Mouse (Mus musculus) midbrain, embryonic 11.5 days (tissue): ENCODE data around the gene Gart. TPM values are rescaled to one million over a fixed set of nuclear protein-coding genes. Genes with fewer than 3 reads are reported as not detected.

Experiments used
- ATAC-seq: fragments of 200-750 bp; cut with Nextera tagmentation; 2 replicates; pipeline ENCODE4 v1.8.0; 2017; ENCODE audit warnings: moderate TSS enrichment, moderate library complexity; ENCODE audit not compliant: low FRiP score
- DNase-seq: peaks from one replicate; pipeline ENCODE4 v3.0.0; 2015; ENCODE audit warnings: low spot score; ENCODE audit errors: missing footprints
- H3K27ac ChIP-seq: fragments of 300-500 bp; sonication (generic); 2 replicates; pipeline ENCODE4 v1.5.1; 2014; ENCODE audit warnings: low read depth, low read length
- H3K27me3 ChIP-seq: fragments of 300-500 bp; sonication (generic); 2 replicates; pipeline ENCODE4 v1.6.1; 2014; ENCODE audit warnings: mild to moderate bottlenecking, low read length, moderate library complexity, mixed read lengths; ENCODE audit not compliant: control insufficient read depth, insufficient read depth
- H3K36me3 ChIP-seq: fragments of 300-500 bp; sonication (generic); 2 replicates; pipeline ENCODE4 v1.6.1; 2014; ENCODE audit warnings: mild to moderate bottlenecking, low read length, moderate library complexity, mixed read lengths; ENCODE audit not compliant: control insufficient read depth, insufficient read depth
- H3K4me1 ChIP-seq: fragments of 300-500 bp; sonication (generic); 2 replicates; pipeline ENCODE4 v1.6.1; 2014; ENCODE audit warnings: low read length; ENCODE audit not compliant: control insufficient read depth, insufficient read depth
- H3K4me2 ChIP-seq: fragments of 300-500 bp; sonication (generic); 2 replicates; pipeline ENCODE4 v1.6.1; 2014; ENCODE audit warnings: mild to moderate bottlenecking, moderate library complexity
- H3K4me3 ChIP-seq: fragments of 300-500 bp; sonication (generic); 2 replicates; pipeline ENCODE4 v1.5.1; 2014; ENCODE audit warnings: low read depth, low read length
- H3K9ac ChIP-seq: fragments of 300-500 bp; sonication (generic); 2 replicates; pipeline ENCODE4 v1.6.1; 2014; ENCODE audit warnings: low read length
- H3K9me3 ChIP-seq: fragments of 300-500 bp; sonication (generic); 2 replicates; pipeline ENCODE4 v1.6.1; 2016; ENCODE audit warnings: low read length; ENCODE audit not compliant: control insufficient read depth
- WGBS: fragments of 180-500 bp; shearing (Covaris S2); extraction: QIAGEN DNeasy Blood & Tissue Kit; methylation state at CpG from one replicate; pipeline ENCODE4 v1.1.7; 2014; 5-methylcytosine and 5-hydroxymethylcytosine counted together
- polyA plus RNA-seq: library from polyadenylated mRNA; unstranded; fragments of >200 nt; fragmentation: Nextera tagmentation; extraction: Ambion mirVana; gene quantifications from 2 replicates; pipeline ENCODE4 v1.2.1, GENCODE M21; 2014

Gene Gart
- polyA plus RNA-seq, 1 experiment from 2014 or later = 111 TPM

- no peak overlapping the region for H3K4me3 ChIP-seq
- WGBS = 95% methylated on average over 9 of the region's 9 CpGs
- H3K27ac ChIP-seq = no peak overlapping the region
- H3K4me1 ChIP-seq = no peaks in the 10 kb centered on the region
- H3K36me3 ChIP-seq = peaks cover 19% of the 10 kb centered on the region; the same call in 1 of the 2 replicates
- no peaks in the 10 kb centered on the region for H3K9me3 ChIP-seq
- no peak overlapping the region for H3K4me2 ChIP-seq
- H3K9ac ChIP-seq = no peak overlapping the region
- no peak for ATAC-seq
- DNase-seq = no peak
- no peaks in the 10 kb centered on the region for H3K27me3 ChIP-seq
These were observed 23.7 kb downstream of the Gart start for GRCm38 (mm10) chr16:91623074-91623473.

GRCm38 (mm10) chr16:91620991-91621390, 25.8 kb downstream of the Gart start:
- DNase-seq (no peak), ATAC-seq (no peak)
- 96% methylated on average over 11 of the region's 11 CpGs for WGBS
- no peaks in the 10 kb centered on the region for H3K9me3 ChIP-seq
- H3K27ac ChIP-seq = no peak overlapping the region
- H3K27me3 ChIP-seq = no peaks in the 10 kb centered on the region
- no peak overlapping the region for H3K4me2 ChIP-seq
- no peaks in the 10 kb centered on the region for H3K4me1 ChIP-seq
- peaks cover 12% of the 10 kb centered on the region; the same call in 1 of the 2 replicates for H3K36me3 ChIP-seq
- no peak overlapping the region for H3K4me3 ChIP-seq
- no peak overlapping the region for H3K9ac ChIP-seq

- H3K27me3 ChIP-seq = no peaks in the 10 kb centered on the region
- no peak overlapping the region for H3K27ac ChIP-seq
- ATAC-seq (no peak), DNase-seq (no peak)
- H3K4me3 ChIP-seq = no peak overlapping the region
- H3K36me3 ChIP-seq = peaks cover 9% of the 10 kb centered on the region; the same call in 1 of the 2 replicates
- WGBS = 92% methylated on average over 5 of the region's 5 CpGs
- no peaks in the 10 kb centered on the region for H3K4me1 ChIP-seq
- no peak overlapping the region for H3K9ac ChIP-seq
- no peaks in the 10 kb centered on the region for H3K9me3 ChIP-seq
- no peak overlapping the region for H3K4me2 ChIP-seq
These were observed 26.6 kb downstream of the Gart start for GRCm38 (mm10) chr16:91620185-91620584.

- ATAC-seq (peak; percentile 93), DNase-seq (peak; percentile 97)
- H3K27me3 ChIP-seq = no peaks in the 10 kb centered on the region
- H3K9ac ChIP-seq = peak within 1 kb of the TSS; percentile 72
- H3K27ac ChIP-seq = no peak within 1 kb of the TSS
- WGBS = 10% methylated on average over 39 of the region's 39 CpGs
- H3K9me3 ChIP-seq = no peaks in the 10 kb centered on the region
- peak within 1 kb of the TSS; percentile 64 for H3K4me3 ChIP-seq
- 0 out of 2 replicates have a peak, but pooled peaks cover 2% of the 10 kb centered on the region for H3K36me3 ChIP-seq
- peak within 1 kb of the TSS; percentile 58 for H3K4me2 ChIP-seq
- no peaks in the 10 kb centered on the region for H3K4me1 ChIP-seq
These were observed 27.9 kb downstream of the Gart start, which contains the start of gene Dnajc28 for GRCm38 (mm10) chr16:91618511-91619501. Gene Dnajc28, minus strand, starts transcription at chr16:91619026.

- Histone ChIP-seq H3K4me3 (no peak overlapping the region), H3K27me3 (no peaks in the 10 kb centered on the region), H3K9ac (no peak overlapping the region), H3K36me3 (no peaks in the 10 kb centered on the region), H3K4me1 (no peaks in the 10 kb centered on the region), H3K4me2 (no peak overlapping the region), H3K9me3 (no peaks in the 10 kb centered on the region), H3K27ac (no peak overlapping the region)
- no peak for DNase-seq
- no peak for ATAC-seq
- 89% methylated on average over 6 of the region's 6 CpGs for WGBS
These were observed 32.2 kb downstream of the Gart start for GRCm38 (mm10) chr16:91614552-91614951.

GRCm38 (mm10) chr16:91612525-91612924, 34.2 kb downstream of the Gart start:
- no peaks in the 10 kb centered on the region for H3K9me3 ChIP-seq
- H3K4me3 ChIP-seq = no peak overlapping the region
- ATAC-seq = no peak
- H3K9ac ChIP-seq = no peak overlapping the region
- H3K4me1 ChIP-seq = no peaks in the 10 kb centered on the region
- no peaks in the 10 kb centered on the region for H3K36me3 ChIP-seq
- H3K27me3 ChIP-seq = no peaks in the 10 kb centered on the region
- 84% methylated on average over 5 of the region's 5 CpGs for WGBS
- H3K4me2 ChIP-seq = no peak overlapping the region
- no peak for DNase-seq
- no peak overlapping the region for H3K27ac ChIP-seq

GRCm38 (mm10) chr16:91611248-91611647, 35.5 kb downstream of the Gart start:
- ATAC-seq (no peak), DNase-seq (no peak)
- WGBS = 71% methylated on average over 11 of the region's 11 CpGs

GRCm38 (mm10) chr16:91609501-91610245, 37.1 kb downstream of the Gart start:
- DNase-seq (no peak), ATAC-seq (no peak)
- H3K27ac ChIP-seq = no peak overlapping the region
- H3K4me1 ChIP-seq = no peaks in the 10 kb centered on the region
- H3K4me3 ChIP-seq = no peak overlapping the region
- 86% methylated on average over 9 of the region's 9 CpGs for WGBS
- no peak overlapping the region for H3K4me2 ChIP-seq
- H3K9ac ChIP-seq = no peak overlapping the region
- H3K9me3 ChIP-seq = no peaks in the 10 kb centered on the region
- H3K27me3 ChIP-seq = no peaks in the 10 kb centered on the region
- H3K36me3 ChIP-seq = no peaks in the 10 kb centered on the region

More at GRCm38 (mm10) chr16:91611248-91611647, 35.5 kb downstream of the Gart start:
- H3K9ac ChIP-seq = no peak overlapping the region
- H3K4me2 ChIP-seq = no peak overlapping the region
- H3K27ac ChIP-seq = no peak overlapping the region
- H3K27me3 ChIP-seq = no peaks in the 10 kb centered on the region
- no peaks in the 10 kb centered on the region for H3K9me3 ChIP-seq
- no peak overlapping the region for H3K4me3 ChIP-seq
- no peaks in the 10 kb centered on the region for H3K36me3 ChIP-seq
- no peaks in the 10 kb centered on the region for H3K4me1 ChIP-seq

GRCm38 (mm10) chr16:91606958-91607357, 39.8 kb downstream of the Gart start:
- Histone ChIP-seq H3K27me3 (no peaks in the 10 kb centered on the region), H3K9ac (no peak overlapping the region)
- WGBS = 93% methylated on average over 8 of the region's 8 CpGs

More at GRCm38 (mm10) chr16:91606958-91607357, 39.8 kb downstream of the Gart start:
- Histone ChIP-seq H3K4me3 (no peak overlapping the region), H3K4me1 (no peaks in the 10 kb centered on the region), H3K27ac (no peak overlapping the region), H3K36me3 (no peaks in the 10 kb centered on the region), H3K4me2 (no peak overlapping the region), H3K9me3 (no peaks in the 10 kb centered on the region)
- ATAC-seq (no peak), DNase-seq (no peak)
